Comparison of ENCODE assay signal across 8 mouse cellular contexts in genomic region chr9:120020285-120020890, GRCm38 (mm10). TPM values are rescaled to one million over a fixed set of nuclear protein-coding genes. Genes with fewer than 3 reads are reported as not detected.
DNase-seq lines count a peak whose midpoint lies in the region; ATAC-seq lines count a peak whose summit lies in the region.

No protein-coding gene starts in this region.

- H3K4me3 ChIP-seq in midbrain, embryonic 14.5 days (replicated peaks; ENCODE audit: low read depth, low read length) = no peak overlapping the region
- no peak overlapping the region for H3K4me3 ChIP-seq in midbrain, embryonic 13.5 days (replicated peaks)

- WGBS in midbrain, embryonic 14.5 days = 52% methylated on average over 7 of the region's 7 CpGs
- WGBS in midbrain, embryonic 13.5 days = 50% methylated on average over 7 of the region's 7 CpGs

- H3K9ac ChIP-seq in midbrain, embryonic 14.5 days (replicated peaks; ENCODE audit: low read length) = no peak overlapping the region
- H3K9ac ChIP-seq in midbrain, embryonic 13.5 days (replicated peaks) = no peak overlapping the region

- H3K4me2 ChIP-seq in midbrain, embryonic 14.5 days (ENCODE audit: low read length) = no peak overlapping the region
- no peak overlapping the region for H3K4me2 ChIP-seq in midbrain, embryonic 13.5 days (replicated peaks)

- no peaks in the 10 kb centered on the region for H3K9me3 ChIP-seq in midbrain, embryonic 14.5 days (ENCODE audit: control insufficient read depth, low read length)
- H3K9me3 ChIP-seq in midbrain, embryonic 13.5 days = no peaks in the 10 kb centered on the region

- H3K27ac ChIP-seq in midbrain, embryonic 14.5 days (replicated peaks; ENCODE audit: low read depth, low read length) = no peak overlapping the region
- no peak overlapping the region for H3K27ac ChIP-seq in midbrain, embryonic 13.5 days

- peak; percentile 85 for DNase-seq in midbrain, embryonic 14.5 days
- DNase-seq in c-Kit-positive CD71-positive TER-119-positive erythroid progenitor cells, embryonic 14.5 days (ENCODE audit: low spot score) = peak; percentile 54
- DNase-seq in frontal cortex, postnatal 36 days (ENCODE audit: low spot score in 2 of 2) = peak; percentile 79 to 83
- peak; percentile 89 for DNase-seq in induced T-regulatory cell, adult 2 months (ENCODE audit: low read depth)
- peak; percentile 55 to 72 for DNase-seq in left cerebral cortex, postnatal 36 days (ENCODE audit: low spot score in 2 of 2)
- peak; percentile 90 for DNase-seq in testis, postnatal 10 days (ENCODE audit: low spot score)

- ATAC-seq in midbrain, embryonic 14.5 days (ENCODE audit: low FRiP score, low TSS enrichment) = no peak
- no peak for ATAC-seq in midbrain, embryonic 13.5 days
- ATAC-seq in neutrophil, adult 5-6 weeks (ENCODE audit: extremely low read depth, insufficient number of reproducible peaks, low FRiP score, poor library complexity, severe bottlenecking) = peak; percentile 50

- H3K27me3 ChIP-seq in midbrain, embryonic 14.5 days (ENCODE audit: control insufficient read depth, insufficient read depth, low read length) = no peaks in the 10 kb centered on the region
- no peaks in the 10 kb centered on the region for H3K27me3 ChIP-seq in midbrain, embryonic 13.5 days

- no peaks in the 10 kb centered on the region for H3K4me1 ChIP-seq in midbrain, embryonic 14.5 days (ENCODE audit: control insufficient read depth, insufficient read depth, low read length)
- no peaks in the 10 kb centered on the region for H3K4me1 ChIP-seq in midbrain, embryonic 13.5 days (replicated peaks)

- no peaks in the 10 kb centered on the region for H3K36me3 ChIP-seq in midbrain, embryonic 14.5 days (ENCODE audit: control insufficient read depth, insufficient read depth, low read length)
- H3K36me3 ChIP-seq in midbrain, embryonic 13.5 days = no peaks in the 10 kb centered on the region

- intact Hi-C loops in left cerebral cortex, postnatal 36 days (cut with DNase I) = no loop called here

RNA-seq across cellular contexts. Expression of gene Xirp1, which starts 3.0 kb away (rescaled TPM):
- polyA plus RNA-seq in midbrain, embryonic 14.5 days (2014; fragmentation: Nextera tagmentation; extraction: Ambion mirVana) = not detected in 2 replicates
- 0.03 TPM in 1 of 2 replicates, not detected in the other for polyA plus RNA-seq in midbrain, embryonic 13.5 days (2015; fragmentation: Nextera tagmentation; extraction: Ambion mirVana)
- total RNA-seq in left cerebral cortex, postnatal 36 days (2021) = under 1 TPM in 1 of 2 experiments, not detected in 1; 0.15 TPM
- total RNA-seq in neutrophil, adult 5-6 weeks (2017) = not detected in 2 replicates

RNA-seq across cellular contexts. Expression of gene Csrnp1, which starts 35.9 kb away (rescaled TPM):
- 0.67 and 2.2 TPM in 2 replicates for polyA plus RNA-seq in midbrain, embryonic 14.5 days (2014; fragmentation: Nextera tagmentation; extraction: Ambion mirVana)
- polyA plus RNA-seq in midbrain, embryonic 13.5 days (2015; fragmentation: Nextera tagmentation; extraction: Ambion mirVana) = 1.1 and 1.3 TPM in 2 replicates
- 10 to 100 TPM; 12.5 to 19.1 TPM for total RNA-seq in left cerebral cortex, postnatal 36 days (2021)
- 105 and 114 TPM in 2 replicates for total RNA-seq in neutrophil, adult 5-6 weeks (2017)

RNA-seq across cellular contexts. Expression of gene Cx3cr1, which starts 49.3 kb away (rescaled TPM):
- 3.4 and 5.0 TPM in 2 replicates for polyA plus RNA-seq in midbrain, embryonic 14.5 days (2014; fragmentation: Nextera tagmentation; extraction: Ambion mirVana)
- polyA plus RNA-seq in midbrain, embryonic 13.5 days (2015; fragmentation: Nextera tagmentation; extraction: Ambion mirVana) = 6.1 and 6.6 TPM in 2 replicates
- total RNA-seq in left cerebral cortex, postnatal 36 days (2021) = 10 to 100 TPM; 30.9 to 32.8 TPM
- total RNA-seq in neutrophil, adult 5-6 weeks (2017) = 12.9 and 15.5 TPM in 2 replicates
